Mouse (Mus musculus): ENCODE results near the gene Olfr190. TPM values are rescaled to one million over a fixed set of nuclear protein-coding genes. Genes with fewer than 3 reads are reported as not detected.

Gene Olfr190
- polyA plus RNA-seq, 1 experiment from 2014 or later, result not detected

DNA sequence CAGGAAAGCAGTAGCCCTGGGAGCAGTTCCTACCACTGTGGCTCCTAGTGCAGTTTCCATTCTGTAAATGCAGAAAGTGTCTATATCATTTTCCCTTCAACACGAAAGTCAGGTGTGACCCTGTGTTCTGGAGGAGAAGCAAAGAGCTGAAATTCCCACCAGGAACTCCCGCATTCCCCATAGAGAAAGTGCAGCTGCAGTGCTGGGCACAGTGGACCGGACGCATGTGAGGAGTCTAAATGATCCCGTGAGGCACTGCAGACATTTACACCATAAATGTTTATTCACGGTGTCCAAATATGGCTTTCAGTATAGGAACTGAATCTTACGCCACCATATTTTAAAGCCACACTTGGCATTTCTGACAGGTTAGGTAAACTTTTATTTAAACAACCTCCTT lies 38.1 kb downstream of the Olfr190 start, which contains the start of gene Olfr187:
TSS of gene Olfr187 (minus strand) at position 58 of the 400 bp plus-strand sequence.
- H3K27ac ChIP-seq, result no peak within 1 kb of the TSS
- no peaks in the 10 kb centered on the region for H3K36me3 ChIP-seq (ENCODE audit: insufficient read depth, low read length)
- WGBS, result 78% methylated on average over 7 of the region's 7 CpGs
- H3K9me3 ChIP-seq (replicated peaks; ENCODE audit: low read length), result no peaks in the 10 kb centered on the region
- H3K4me3 ChIP-seq (replicated peaks; ENCODE audit: low read depth, low read length), result no peak within 1 kb of the TSS
- no peak within 1 kb of the TSS for H3K4me2 ChIP-seq (ENCODE audit: low read length)
- TF ChIP-seq CTCF (IDR thresholded peaks at IDR 0.05; ENCODE audit: low read depth), result no peak
- H3K9ac ChIP-seq (ENCODE audit: low read depth, low read length), result no peak within 1 kb of the TSS
- ATAC-seq (replicated peaks; ENCODE audit: low FRiP score, low read depth) (no peak), DNase-seq (ENCODE audit: low spot score) (no peak)
- H3K27me3 ChIP-seq (ENCODE audit: insufficient read depth, low read length), result no peaks in the 10 kb centered on the region
- H3K4me1 ChIP-seq (replicated peaks; ENCODE audit: insufficient read depth, low read length), result no peaks in the 10 kb centered on the region

DNA sequence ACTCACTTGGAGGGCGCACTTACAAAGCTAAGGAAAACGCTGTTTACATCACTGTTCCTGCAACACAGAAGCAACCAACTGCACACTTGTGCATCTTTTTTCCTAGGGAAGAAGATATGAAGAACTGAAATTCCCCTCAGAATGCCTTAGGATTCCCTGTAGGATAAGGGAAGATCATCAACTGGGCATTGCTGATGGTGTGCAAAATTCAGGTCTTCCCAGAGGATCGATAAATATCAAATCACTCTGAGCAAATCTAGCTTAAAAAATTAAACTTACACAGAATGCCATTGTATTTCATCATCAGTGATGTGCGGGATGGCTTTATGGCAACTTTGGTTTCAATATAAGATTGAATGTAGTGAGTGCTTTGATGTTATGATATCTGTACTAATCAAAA lies 47.6 kb downstream of the Olfr190 start, which contains the start of gene Olfr186:
TSS of gene Olfr186 (minus strand) at position 101 of the 400 bp plus-strand sequence.
- TF ChIP-seq CTCF (IDR thresholded peaks at IDR 0.05; ENCODE audit: low read depth), result no peak
- no peak within 1 kb of the TSS for H3K4me2 ChIP-seq (ENCODE audit: low read length)
- no peak within 1 kb of the TSS for H3K27ac ChIP-seq
- WGBS, result 87% methylated on average over 4 of the region's 4 CpGs
- no peak within 1 kb of the TSS for H3K4me3 ChIP-seq (replicated peaks; ENCODE audit: low read depth, low read length)
- DNase-seq (ENCODE audit: low spot score) (no peak), ATAC-seq (replicated peaks; ENCODE audit: low FRiP score, low read depth) (no peak)
- no peak within 1 kb of the TSS for H3K9ac ChIP-seq (ENCODE audit: low read depth, low read length)
- H3K36me3 ChIP-seq (ENCODE audit: insufficient read depth, low read length), result no peaks in the 10 kb centered on the region
- no peaks in the 10 kb centered on the region for H3K27me3 ChIP-seq (ENCODE audit: insufficient read depth, low read length)
- H3K9me3 ChIP-seq (replicated peaks; ENCODE audit: low read length), result no peaks in the 10 kb centered on the region
- no peaks in the 10 kb centered on the region for H3K4me1 ChIP-seq (replicated peaks; ENCODE audit: insufficient read depth, low read length)

Other genes with a start within 250 kb of the Olfr190 start
- not detected in 2 replicates for gene Olfr177, start 203.2 kb downstream of the Olfr190 start, polyA plus RNA-seq (2015; fragmentation: Nextera tagmentation; extraction: Ambion mirVana)
- gene Olfr178, start 185.9 kb downstream of the Olfr190 start, polyA plus RNA-seq (2015; fragmentation: Nextera tagmentation; extraction: Ambion mirVana), result not detected in 2 replicates
- not detected in 2 replicates for gene Olfr181, start 149.2 kb downstream of the Olfr190 start, polyA plus RNA-seq (2015; fragmentation: Nextera tagmentation; extraction: Ambion mirVana)
- not detected in 2 replicates for gene Olfr180, start 148.6 kb downstream of the Olfr190 start, polyA plus RNA-seq (2015; fragmentation: Nextera tagmentation; extraction: Ambion mirVana)
- not detected in 2 replicates for gene Olfr183, start 82.6 kb downstream of the Olfr190 start, polyA plus RNA-seq (2015; fragmentation: Nextera tagmentation; extraction: Ambion mirVana)
- gene Olfr186, start 47.7 kb downstream of the Olfr190 start, polyA plus RNA-seq (2015; fragmentation: Nextera tagmentation; extraction: Ambion mirVana), result not detected in 2 replicates
- not detected in 2 replicates for gene Olfr187, start 38.2 kb downstream of the Olfr190 start, polyA plus RNA-seq (2015; fragmentation: Nextera tagmentation; extraction: Ambion mirVana)
- gene Olfr191, start 11.8 kb upstream of the Olfr190 start, polyA plus RNA-seq (2015; fragmentation: Nextera tagmentation; extraction: Ambion mirVana), result not detected in 2 replicates
- not detected in 2 replicates for gene Olfr193, start 33.9 kb upstream of the Olfr190 start, polyA plus RNA-seq (2015; fragmentation: Nextera tagmentation; extraction: Ambion mirVana)
- not detected in 2 replicates for gene Olfr194, start 43.1 kb upstream of the Olfr190 start, polyA plus RNA-seq (2015; fragmentation: Nextera tagmentation; extraction: Ambion mirVana)
- gene Olfr195, start 69.0 kb upstream of the Olfr190 start, polyA plus RNA-seq (2015; fragmentation: Nextera tagmentation; extraction: Ambion mirVana), result 0.24 and 0.34 TPM in 2 replicates
- not detected in 2 replicates for gene Olfr196, start 92.4 kb upstream of the Olfr190 start, polyA plus RNA-seq (2015; fragmentation: Nextera tagmentation; extraction: Ambion mirVana)
- gene Olfr198, start 125.5 kb upstream of the Olfr190 start, polyA plus RNA-seq (2015; fragmentation: Nextera tagmentation; extraction: Ambion mirVana), result not detected in 2 replicates
- gene Olfr199, start 141.8 kb upstream of the Olfr190 start, polyA plus RNA-seq (2015; fragmentation: Nextera tagmentation; extraction: Ambion mirVana), result not detected in 2 replicates
- not detected in 2 replicates for gene Olfr201, start 194.6 kb upstream of the Olfr190 start, polyA plus RNA-seq (2015; fragmentation: Nextera tagmentation; extraction: Ambion mirVana)
- gene Olfr202, start 208.8 kb upstream of the Olfr190 start, polyA plus RNA-seq (2015; fragmentation: Nextera tagmentation; extraction: Ambion mirVana), result not detected in 2 replicates
- not detected in 2 replicates for gene Olfr203, start 220.9 kb upstream of the Olfr190 start, polyA plus RNA-seq (2015; fragmentation: Nextera tagmentation; extraction: Ambion mirVana)
- gene Olfr204, start 240.2 kb upstream of the Olfr190 start, polyA plus RNA-seq (2015; fragmentation: Nextera tagmentation; extraction: Ambion mirVana), result not detected in 2 replicates